Mouse (Mus musculus) T-cell, adult 2 months (primary cell): ENCODE results near the gene Rilp.

ENCODE experiments used
- DNase-seq: peaks from one replicate; pipeline ENCODE4 v3.0.0; 2022; ENCODE audit warnings: low spot score

Rilp gene

GRCm38 (mm10) chr11:75509741-75510626, at the start of gene Rilp:
TSS of gene Rilp (plus strand) at chr11:75510094.
- DNase-seq: no peak

DNA sequence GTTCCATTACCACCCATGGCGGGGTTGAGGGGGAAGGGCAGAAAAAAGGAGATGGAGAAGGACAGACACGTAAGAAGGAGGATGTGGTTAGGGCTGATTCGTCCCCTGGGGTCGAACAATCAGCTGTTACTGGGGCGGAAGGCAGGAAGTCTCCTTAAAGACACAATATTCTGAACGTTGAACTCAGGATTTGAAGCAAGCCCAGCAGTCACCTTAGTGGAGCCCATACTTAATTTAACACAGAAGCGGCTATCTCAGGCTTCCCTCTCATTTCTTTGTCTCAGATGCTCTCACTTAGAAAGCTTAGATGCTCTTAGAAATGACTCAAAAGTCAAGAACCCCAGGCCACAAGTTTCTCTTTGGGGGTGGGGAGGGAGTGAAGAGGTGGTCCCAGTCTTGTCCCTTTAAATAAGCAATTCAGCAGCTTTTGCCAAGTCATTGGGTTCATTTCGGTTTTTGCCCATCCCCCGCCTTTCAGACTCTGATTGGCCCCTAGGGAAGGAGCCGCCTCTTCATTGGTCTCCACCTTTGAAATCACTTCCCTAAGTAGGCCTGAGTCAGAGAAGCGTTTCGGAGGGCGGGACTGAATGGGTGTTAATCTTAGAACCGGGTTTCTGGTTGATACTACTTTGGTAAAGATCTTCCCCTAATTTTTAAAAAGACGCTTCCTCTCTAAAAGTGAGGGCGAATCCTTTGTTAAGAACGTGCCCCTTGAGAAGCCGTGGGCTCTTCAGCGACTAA, 49.6 kb upstream of the Rilp start:
- DNase-seq: peak; percentile 76

DNA sequence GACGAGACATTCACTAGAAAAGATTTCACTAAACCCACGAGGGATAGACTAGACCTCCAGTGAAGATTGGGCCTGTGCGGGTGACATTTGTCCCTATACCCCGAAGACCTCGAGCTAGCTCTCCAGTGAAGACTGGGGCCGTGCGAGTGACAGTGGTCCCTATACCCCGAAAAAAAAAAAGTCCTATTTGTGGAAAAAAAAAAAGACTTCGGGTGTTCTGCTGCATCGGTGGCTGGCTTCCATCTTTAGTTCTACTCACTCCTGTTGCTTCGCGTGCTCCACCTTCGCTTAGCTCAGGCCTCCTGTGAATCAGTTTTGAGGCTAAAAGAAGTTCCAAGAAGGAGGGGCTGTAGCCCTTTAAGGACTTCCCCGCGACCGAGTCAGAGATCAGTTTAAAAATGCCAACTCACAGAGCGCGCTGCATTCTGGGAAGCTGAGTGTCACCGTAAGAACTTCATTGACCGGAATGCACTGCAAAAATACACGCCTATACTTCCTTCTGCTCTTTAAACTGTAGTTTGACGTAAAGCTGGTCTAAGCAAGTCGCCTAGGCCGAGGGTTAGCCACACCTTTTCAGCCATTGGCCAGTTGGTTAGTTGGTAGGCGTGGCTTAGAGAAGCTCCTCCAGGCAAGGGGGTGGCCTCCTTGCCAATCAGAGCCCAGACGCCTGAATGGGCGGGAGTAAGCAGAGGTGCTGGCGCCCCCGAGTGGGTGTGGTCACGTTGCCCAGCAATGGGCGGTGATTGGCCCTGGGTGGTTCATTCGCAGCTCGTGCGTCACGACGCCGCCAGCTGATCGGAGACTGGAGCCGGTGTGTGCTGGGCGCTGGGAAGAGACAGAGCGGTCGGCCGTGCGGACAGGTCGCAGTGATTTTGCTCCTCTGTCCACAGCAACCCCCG, 48.8 kb upstream of the Rilp start, which contains the start of gene Tlcd2:
TSS of gene Tlcd2 (plus strand) at position 872 of the 899 bp plus-strand sequence.
- peak; percentile 100 for DNase-seq

DNA sequence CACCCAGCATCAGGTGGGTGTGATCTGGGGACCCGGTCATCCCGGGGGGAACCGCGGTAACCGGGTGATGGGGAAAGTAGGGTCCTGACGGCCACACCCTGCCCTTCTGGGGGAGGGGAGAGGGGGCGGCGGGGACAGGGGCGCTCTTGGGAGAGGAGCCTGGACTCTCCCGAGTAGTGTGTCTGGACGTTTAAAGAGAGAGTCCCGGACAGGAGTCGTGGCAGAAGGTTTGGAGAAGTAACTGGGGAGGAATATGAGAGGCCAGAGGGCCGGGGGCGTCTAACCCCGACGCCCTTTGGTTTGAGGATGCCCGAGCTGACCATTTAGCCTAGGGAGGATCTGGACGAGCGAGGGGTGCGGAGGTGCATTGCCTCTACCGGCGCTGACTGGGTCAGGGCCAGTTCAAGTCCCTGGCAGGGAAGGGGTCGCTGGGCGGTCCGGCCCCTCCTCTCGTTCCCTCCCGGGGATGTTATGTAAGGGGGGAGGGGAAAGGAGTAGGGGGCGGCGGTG, 48.1 kb upstream of the Rilp start:
- DNase-seq: no peak

DNA sequence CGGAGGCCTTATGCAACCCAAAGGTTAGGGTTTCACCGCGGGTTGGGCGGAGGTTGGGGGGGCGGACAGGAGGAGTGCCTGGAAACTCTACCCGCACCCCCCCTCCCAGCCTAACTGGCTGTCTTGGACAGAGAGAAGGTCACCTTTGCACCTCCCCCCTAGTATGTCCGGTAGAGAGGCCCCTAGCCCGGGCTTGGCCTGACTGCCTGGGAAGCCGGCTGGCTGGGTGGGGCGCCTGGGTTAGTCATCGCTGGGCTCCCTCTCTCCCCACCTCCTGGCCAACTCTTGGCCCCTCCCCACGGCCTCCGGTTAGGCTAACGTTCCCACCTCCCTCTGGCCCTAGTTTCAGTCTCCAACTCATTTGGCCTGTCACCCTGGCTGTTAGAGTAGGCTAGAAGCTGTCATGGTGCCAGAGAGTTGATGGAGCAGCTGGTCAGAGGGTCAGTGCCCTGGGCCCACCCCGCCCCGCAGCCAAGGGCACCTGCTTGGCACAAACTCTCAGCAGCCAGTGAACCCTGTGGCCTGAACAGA, 47.6 kb upstream of the Rilp start:
- DNase-seq: peak; percentile 28

- no peak for DNase-seq
Measured at GRCm38 (mm10) chr11:75462865-75463336, 47.0 kb upstream of the Rilp start.

- no peak for DNase-seq
Measured at GRCm38 (mm10) chr11:75463624-75464023, 46.3 kb upstream of the Rilp start.

- no peak for DNase-seq
Measured at GRCm38 (mm10) chr11:75464417-75464816, 45.5 kb upstream of the Rilp start.

DNA sequence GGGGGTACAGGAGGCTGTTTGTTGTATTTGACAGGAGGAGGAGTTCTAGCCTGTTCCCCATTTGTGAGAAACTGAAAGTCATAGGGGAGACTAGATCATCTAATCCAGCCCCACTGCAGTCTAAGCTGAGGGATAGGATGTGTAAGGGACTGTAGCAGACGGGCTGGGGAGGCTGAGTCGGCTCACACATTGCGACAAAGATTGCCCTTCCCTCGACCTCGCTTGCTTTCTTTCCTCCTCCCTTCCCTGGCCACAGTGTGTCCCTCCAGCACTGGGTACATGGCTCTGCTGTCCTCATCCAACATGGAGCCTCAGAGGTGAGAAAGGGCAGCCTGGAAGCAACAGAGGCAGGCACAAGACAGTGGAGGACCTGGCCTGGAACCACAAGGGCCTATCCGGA, 44.8 kb upstream of the Rilp start:
- no peak for DNase-seq

GRCm38 (mm10) chr11:75466731-75467505, 43.0 kb upstream of the Rilp start:
- DNase-seq: no peak

GRCm38 (mm10) chr11:75467512-75468215, 42.2 kb upstream of the Rilp start:
- DNase-seq: no peak

DNA sequence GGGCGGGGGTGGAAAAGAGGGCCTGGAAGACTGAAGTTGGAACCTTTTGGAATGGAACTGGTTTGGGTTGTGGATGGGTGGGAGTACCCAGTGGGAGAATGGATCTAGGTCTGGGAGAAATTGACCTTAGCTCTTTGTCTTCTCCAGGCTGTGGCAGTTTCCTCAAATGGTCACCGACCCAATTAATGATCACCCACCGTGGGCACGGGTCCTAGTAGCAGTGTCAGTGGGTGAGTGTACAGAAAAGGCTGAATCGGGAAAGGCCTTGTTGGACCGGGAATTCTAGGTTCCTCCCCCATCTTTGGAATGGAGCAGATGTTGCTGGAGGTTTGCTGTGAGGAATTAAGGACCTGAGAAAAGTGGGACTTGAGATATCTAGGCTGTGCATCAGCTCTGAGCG, 41.5 kb upstream of the Rilp start:
- DNase-seq: no peak

DNA sequence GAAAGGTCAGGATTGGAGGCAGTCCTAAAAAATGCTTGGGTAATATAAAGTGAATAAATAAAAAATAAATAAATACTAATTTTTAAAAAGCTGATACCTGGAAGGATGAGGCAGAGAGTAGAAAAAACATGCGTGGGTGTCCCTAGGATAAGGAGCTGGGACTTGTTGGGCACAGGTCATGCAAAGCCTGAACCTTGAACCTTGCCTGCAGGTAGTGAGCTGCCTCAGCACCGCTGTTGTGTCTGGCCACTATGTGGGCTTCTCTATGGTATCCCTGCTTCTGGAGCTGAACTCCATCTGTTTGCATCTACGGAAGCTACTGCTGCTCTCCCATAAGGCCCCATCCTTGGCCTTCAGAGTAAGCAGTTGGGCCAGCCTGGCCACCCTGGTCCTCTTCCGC, 40.6 kb upstream of the Rilp start:
- DNase-seq: no peak

GRCm38 (mm10) chr11:75470675-75471074, 39.2 kb upstream of the Rilp start:
- DNase-seq: no peak

GRCm38 (mm10) chr11:75472469-75473081, 37.3 kb upstream of the Rilp start:
- DNase-seq: peak; percentile 60

GRCm38 (mm10) chr11:75473376-75473775, 36.5 kb upstream of the Rilp start:
- no peak for DNase-seq

- no peak for DNase-seq
Measured at GRCm38 (mm10) chr11:75486192-75486591, 23.7 kb upstream of the Rilp start.

DNA sequence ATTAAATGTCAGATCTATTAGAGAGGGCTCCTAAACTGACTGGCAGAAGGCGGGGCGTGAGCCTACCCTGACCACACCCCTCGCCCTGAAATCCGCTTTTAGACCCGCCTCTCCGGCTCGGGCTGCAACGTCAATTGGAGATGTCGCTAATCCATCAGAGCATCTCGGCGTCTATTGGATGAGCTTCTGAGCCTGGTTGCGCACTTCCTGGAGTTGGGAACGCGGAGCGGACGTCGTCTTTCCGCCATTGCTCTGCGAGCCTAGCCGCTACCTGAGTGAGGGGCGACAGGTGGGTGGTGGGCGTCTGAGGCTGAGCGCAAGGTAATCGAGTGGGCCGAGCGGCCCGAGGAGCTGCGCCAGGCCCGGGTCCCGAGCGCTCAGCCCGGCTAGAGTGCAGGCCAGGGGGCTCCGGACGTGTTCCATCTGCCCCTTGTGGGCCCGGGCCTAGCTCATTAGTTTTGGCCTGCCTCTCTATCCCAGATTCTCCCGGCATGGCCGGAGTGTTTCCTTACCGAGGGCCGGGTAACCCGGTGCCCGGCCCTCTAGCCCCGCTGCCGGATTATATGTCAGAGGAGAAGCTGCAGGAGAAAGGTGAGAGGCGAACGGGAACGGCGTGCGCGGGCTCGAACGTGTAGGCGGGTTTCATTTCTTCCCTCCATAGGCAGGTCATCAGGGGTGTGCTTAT, 23.2 kb upstream of the Rilp start, which contains the start of gene Prpf8:
TSS of gene Prpf8 (plus strand) at position 216 of the 685 bp plus-strand sequence.
- peak; percentile 97 for DNase-seq

- DNase-seq: no peak
Measured at GRCm38 (mm10) chr11:75487496-75487895, 22.4 kb upstream of the Rilp start.
